Mouse (Mus musculus) lung, embryonic 15.5 days (tissue): ENCODE results near the gene Gm20518. TPM values are rescaled to one million over a fixed set of nuclear protein-coding genes. Genes with fewer than 3 reads are reported as not detected.

ENCODE experiments used
- ATAC-seq: fragments of 200-750 bp; cut with Nextera tagmentation; 2 replicates; pipeline ENCODE4 v1.8.0; 2017; ENCODE audit warnings: moderate number of reproducible peaks, borderline replicate concordance; ENCODE audit not compliant: low FRiP score, low TSS enrichment; ENCODE audit errors: extremely low read depth
- H3K27ac ChIP-seq: fragments of 300-500 bp; sonication (generic); 2 replicates; pipeline ENCODE4 v1.5.1; 2015; ENCODE audit warnings: moderate library complexity, mild to moderate bottlenecking, inconsistent platforms
- H3K27me3 ChIP-seq: fragments of 300-500 bp; sonication (generic); 2 replicates; pipeline ENCODE4 v1.6.1; 2015; ENCODE audit warnings: inconsistent platforms
- H3K36me3 ChIP-seq: fragments of 300-500 bp; sonication (generic); 2 replicates; pipeline ENCODE4 v1.6.1; 2015; ENCODE audit warnings: inconsistent platforms
- H3K4me1 ChIP-seq: fragments of 300-500 bp; sonication (generic); 2 replicates; pipeline ENCODE4 v1.6.1; 2015; ENCODE audit warnings: inconsistent platforms
- H3K4me2 ChIP-seq: fragments of 300-500 bp; sonication (generic); 2 replicates; pipeline ENCODE4 v1.6.1; 2015; ENCODE audit warnings: inconsistent platforms, mild to moderate bottlenecking, moderate library complexity
- H3K4me3 ChIP-seq: fragments of 300-500 bp; sonication (generic); 2 replicates; pipeline ENCODE4 v1.5.1; 2015; ENCODE audit warnings: mild to moderate bottlenecking, inconsistent platforms
- H3K9ac ChIP-seq: fragments of 300-500 bp; sonication (generic); 2 replicates; pipeline ENCODE4 v1.6.1; 2015; ENCODE audit warnings: inconsistent platforms
- H3K9me3 ChIP-seq: fragments of 300-500 bp; sonication (generic); 2 replicates; pipeline ENCODE4 v1.6.1; 2016; ENCODE audit warnings: inconsistent platforms
- WGBS: fragments of 180-500 bp; shearing (Covaris S2); methylation state at CpG from one replicate; pipeline ENCODE4 v1.1.7; 2015; 5-methylcytosine and 5-hydroxymethylcytosine counted together
- polyA plus RNA-seq: library from polyadenylated mRNA; unstranded; fragments of >200 nt; fragmentation: Nextera tagmentation; extraction: Ambion mirVana; gene quantifications from 2 replicates; pipeline ENCODE4 v1.2.1, GENCODE M21; 2015

Gene Gm20518
- polyA plus RNA-seq, 1 experiment from 2014 or later, result 0.16 TPM

GRCm38 (mm10) chr16:17802839-17803674 lies 88.4 kb downstream of the Gm20518 start:
- H3K4me3 ChIP-seq, result peak overlapping the region; percentile 27
- WGBS, result 17% methylated on average over 83 of the region's 83 CpGs
- ATAC-seq, result no peak
- H3K27ac ChIP-seq, result no peak overlapping the region
- H3K4me2 ChIP-seq, result peak overlapping the region; percentile 56
- H3K27me3 ChIP-seq, result peaks cover 77% of the 10 kb centered on the region
- H3K4me1 ChIP-seq, result peaks cover 93% of the 10 kb centered on the region
- peak overlapping the region; percentile 18; the same call in 1 of the 2 replicates for H3K9ac ChIP-seq
- H3K36me3 ChIP-seq, result peaks cover 9% of the 10 kb centered on the region; the same call in 1 of the 2 replicates
- H3K9me3 ChIP-seq, result no peaks in the 10 kb centered on the region

- peak overlapping the region; percentile 18 for H3K9ac ChIP-seq
- 34% methylated on average over 18 of the region's 18 CpGs for WGBS
- no peak for ATAC-seq
Measured at GRCm38 (mm10) chr16:17802456-17802838, 89.0 kb downstream of the Gm20518 start.

DNA sequence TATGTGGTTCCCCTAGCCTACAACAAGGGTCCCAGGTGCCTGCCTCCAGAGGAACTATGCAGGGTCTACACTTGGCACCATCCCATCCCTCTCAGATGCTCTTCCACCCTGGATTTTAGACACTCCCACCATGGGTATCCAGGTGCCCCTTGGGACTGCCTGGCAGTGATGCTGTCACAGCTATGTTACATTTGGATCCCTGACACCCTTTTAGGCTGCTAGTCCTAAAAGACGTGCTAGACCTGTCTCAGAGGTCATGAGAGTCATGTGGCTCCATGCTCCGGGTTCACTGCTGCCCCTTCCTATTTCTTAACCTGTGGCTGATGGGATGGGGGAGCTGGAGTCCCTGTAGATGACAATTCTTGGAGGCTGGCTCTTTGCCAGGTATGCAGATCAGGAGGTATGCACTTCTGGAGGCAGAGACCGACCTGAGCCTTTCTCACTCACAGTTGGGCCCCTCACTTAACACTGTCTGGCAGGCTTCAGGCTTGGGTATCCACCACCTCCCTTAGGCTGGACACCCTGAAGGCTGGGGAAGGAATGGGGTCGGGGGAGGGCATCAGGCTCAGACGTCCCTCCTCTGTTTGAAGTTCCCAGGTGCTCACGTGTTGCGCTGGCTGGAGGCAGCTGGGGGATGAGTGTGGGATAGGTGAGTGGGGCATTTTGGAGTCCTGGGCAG lies 89.6 kb downstream of the Gm20518 start:
- no peaks in the 10 kb centered on the region for H3K9me3 ChIP-seq
- H3K27ac ChIP-seq, result no peak overlapping the region
- peak overlapping the region; percentile 18; the same call in 1 of the 2 replicates for H3K9ac ChIP-seq
- peaks cover 73% of the 10 kb centered on the region for H3K27me3 ChIP-seq
- H3K4me1 ChIP-seq, result peaks cover 82% of the 10 kb centered on the region
- H3K36me3 ChIP-seq, result peaks cover 6% of the 10 kb centered on the region; the same call in 1 of the 2 replicates
- H3K4me2 ChIP-seq, result peak overlapping the region; percentile 56
- ATAC-seq, result no peak
- 20% methylated on average over 7 of the region's 7 CpGs for WGBS
- H3K4me3 ChIP-seq, result peak overlapping the region; percentile 27; the same call in 1 of the 2 replicates

More at GRCm38 (mm10) chr16:17802456-17802838, 89.0 kb downstream of the Gm20518 start:
- peak overlapping the region; percentile 27 for H3K4me3 ChIP-seq
- peaks cover 6% of the 10 kb centered on the region; the same call in 1 of the 2 replicates for H3K36me3 ChIP-seq
- no peak overlapping the region for H3K27ac ChIP-seq
- H3K27me3 ChIP-seq, result peaks cover 73% of the 10 kb centered on the region
- peak overlapping the region; percentile 56 for H3K4me2 ChIP-seq
- H3K9me3 ChIP-seq, result no peaks in the 10 kb centered on the region
- H3K4me1 ChIP-seq, result peaks cover 87% of the 10 kb centered on the region

DNA sequence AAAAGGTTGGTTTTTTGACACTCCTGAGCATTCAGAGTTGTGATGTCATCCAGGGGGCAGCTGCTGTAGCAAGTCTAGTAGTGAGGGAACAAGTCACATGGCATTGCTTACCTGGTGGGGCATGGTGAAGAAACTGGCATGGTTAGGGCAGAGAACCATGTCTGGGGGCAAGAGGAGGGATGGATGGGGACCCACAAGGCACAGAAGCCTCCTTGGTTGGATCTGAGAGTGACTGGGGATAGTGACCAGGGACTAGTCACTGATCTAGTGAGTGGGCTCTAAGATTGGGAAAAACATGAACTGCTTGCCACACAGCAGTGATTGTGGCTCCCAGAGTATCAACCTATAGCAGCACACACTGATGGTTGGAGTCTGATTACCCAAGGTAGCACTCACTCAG lies 91.9 kb downstream of the Gm20518 start:
- Histone ChIP-seq H3K4me1 (peaks cover 76% of the 10 kb centered on the region), H3K27me3 (peaks cover 54% of the 10 kb centered on the region)

DNA sequence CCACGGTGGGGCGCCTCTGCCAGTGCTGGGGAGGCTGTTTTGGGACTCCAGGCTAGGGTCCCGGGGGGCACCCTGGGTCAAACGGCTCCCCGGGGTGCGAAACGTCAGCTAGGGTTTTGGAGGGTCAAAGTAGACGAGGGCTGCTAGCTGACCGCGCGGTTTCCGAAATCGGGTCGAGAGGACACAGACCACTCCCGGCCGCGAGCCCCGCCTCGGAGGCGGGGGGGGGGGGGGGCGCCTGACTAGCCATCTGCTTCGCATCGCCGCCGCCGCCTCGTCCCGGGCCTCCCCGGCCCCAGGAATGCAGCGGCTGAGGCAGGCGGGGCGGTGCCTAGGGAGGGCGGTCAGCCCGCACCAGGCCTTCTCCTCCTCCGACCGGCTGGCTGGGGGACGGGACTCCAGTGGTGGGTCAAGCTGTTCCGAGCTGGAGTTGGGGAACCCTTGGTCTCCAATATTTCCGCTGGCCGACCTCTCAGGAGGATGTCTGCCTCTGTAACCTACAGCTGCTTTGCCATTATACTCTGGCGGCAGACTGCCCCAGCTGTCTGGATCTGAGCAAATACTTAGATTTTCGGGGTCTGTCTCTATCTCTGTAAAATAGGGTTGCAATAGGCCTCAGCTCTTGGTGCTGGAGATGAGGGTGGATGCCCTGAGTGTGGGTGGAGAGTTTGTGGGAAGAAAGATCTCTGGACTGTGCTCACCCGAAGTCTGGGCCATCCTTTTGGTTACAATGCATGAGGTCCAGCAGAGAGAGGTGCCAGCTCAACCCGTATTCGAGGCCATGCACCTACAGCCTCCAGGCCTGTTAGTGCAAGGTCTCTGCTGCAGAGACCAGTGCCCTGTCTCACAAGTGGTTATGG lies 92.9 kb downstream of the Gm20518 start:
- Histone ChIP-seq H3K4me1 (peaks cover 66% of the 10 kb centered on the region), H3K9ac (peak overlapping the region; percentile 71), H3K36me3 (0 out of 2 replicates have a peak, but pooled peaks cover 3% of the 10 kb centered on the region), H3K9me3 (no peaks in the 10 kb centered on the region), H3K4me2 (peak overlapping the region; percentile 76), H3K27ac (peak overlapping the region; percentile 94), H3K4me3 (peak overlapping the region; percentile 60), H3K27me3 (peaks cover 44% of the 10 kb centered on the region)
- peak; percentile 81 for ATAC-seq
- WGBS, result 4% methylated on average over 35 of the region's 45 CpGs

More for the DNA sequence above, 91.9 kb downstream of the Gm20518 start:
- 0 out of 2 replicates have a peak, but pooled peaks cover 3% of the 10 kb centered on the region for H3K36me3 ChIP-seq
- peak overlapping the region; percentile 10; the same call in 1 of the 2 replicates for H3K9ac ChIP-seq
- H3K4me3 ChIP-seq, result peak overlapping the region; percentile 60
- H3K4me2 ChIP-seq, result peak overlapping the region; percentile 76
- ATAC-seq, result no peak
- no peak overlapping the region for H3K27ac ChIP-seq
- H3K9me3 ChIP-seq, result no peaks in the 10 kb centered on the region

- WGBS, result 2% methylated on average over 29 of the region's 29 CpGs
- H3K9ac ChIP-seq, result peak overlapping the region; percentile 71
- peak overlapping the region; percentile 60 for H3K4me3 ChIP-seq
- ATAC-seq, result peak; percentile 20
- H3K36me3 ChIP-seq, result 0 out of 2 replicates have a peak, but pooled peaks cover 3% of the 10 kb centered on the region
- no peaks in the 10 kb centered on the region for H3K9me3 ChIP-seq
- peak overlapping the region; percentile 76 for H3K4me2 ChIP-seq
- peaks cover 37% of the 10 kb centered on the region for H3K27me3 ChIP-seq
- H3K27ac ChIP-seq, result peak overlapping the region; percentile 94
- H3K4me1 ChIP-seq, result peaks cover 59% of the 10 kb centered on the region
Measured at GRCm38 (mm10) chr16:17797812-17798311, 93.6 kb downstream of the Gm20518 start.

DNA sequence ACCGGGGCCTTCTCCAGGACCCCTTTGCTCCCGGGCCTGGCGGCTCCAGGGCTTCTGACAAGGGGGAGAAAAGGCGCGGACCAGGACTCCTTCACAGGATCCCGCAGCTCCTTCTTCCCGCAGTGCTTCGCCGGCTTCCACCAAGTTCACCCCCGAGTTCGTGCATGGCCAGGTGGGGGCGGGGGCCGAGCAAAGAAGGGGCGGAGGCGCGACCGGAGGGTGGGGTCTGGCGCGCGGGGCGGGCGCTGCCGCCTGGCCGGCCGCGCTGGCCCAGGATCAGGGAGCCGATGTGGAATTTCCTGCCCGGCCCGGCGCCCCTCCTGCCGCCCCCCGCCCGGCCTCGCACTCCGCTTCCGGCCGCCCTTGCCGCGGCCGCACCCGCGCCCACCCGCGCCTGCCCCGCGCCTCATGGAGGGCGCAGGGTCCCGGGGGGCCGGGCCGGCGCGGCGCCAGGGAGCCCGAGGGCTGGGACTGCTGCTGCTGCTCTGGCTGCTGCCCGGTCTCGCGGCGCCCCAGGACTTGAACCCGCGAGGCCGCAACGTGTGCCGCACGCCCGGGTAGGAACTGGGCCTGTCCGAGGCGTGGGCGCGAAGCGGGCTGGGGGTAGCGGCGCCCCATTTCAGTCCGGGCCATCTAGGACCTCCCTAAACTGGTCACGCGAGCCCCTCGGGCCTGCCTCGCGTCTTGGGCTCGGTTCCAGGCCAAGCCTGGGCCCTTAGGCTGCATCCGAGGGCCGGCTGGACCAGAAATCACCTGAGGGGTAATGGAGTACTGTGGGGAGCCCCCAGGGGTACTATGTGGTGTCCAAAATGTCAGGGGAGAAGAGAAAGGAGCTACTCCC lies 94.3 kb downstream of the Gm20518 start, which contains the start of gene Scarf2:
TSS of gene Scarf2 (plus strand) at position 312 of the 841 bp plus-strand sequence.
- H3K27ac ChIP-seq, result peak within 1 kb of the TSS; percentile 94
- H3K9ac ChIP-seq, result peak within 1 kb of the TSS; percentile 71
- peak; percentile 77 for ATAC-seq
- peaks cover 30% of the 10 kb centered on the region for H3K27me3 ChIP-seq
- H3K4me3 ChIP-seq, result peak within 1 kb of the TSS; percentile 60
- peaks cover 10% of the 10 kb centered on the region; the same call in 1 of the 2 replicates for H3K36me3 ChIP-seq
- no peaks in the 10 kb centered on the region for H3K9me3 ChIP-seq
- 2% methylated on average over 52 of the region's 81 CpGs for WGBS
- peak within 1 kb of the TSS; percentile 76 for H3K4me2 ChIP-seq
- H3K4me1 ChIP-seq, result peaks cover 52% of the 10 kb centered on the region

DNA sequence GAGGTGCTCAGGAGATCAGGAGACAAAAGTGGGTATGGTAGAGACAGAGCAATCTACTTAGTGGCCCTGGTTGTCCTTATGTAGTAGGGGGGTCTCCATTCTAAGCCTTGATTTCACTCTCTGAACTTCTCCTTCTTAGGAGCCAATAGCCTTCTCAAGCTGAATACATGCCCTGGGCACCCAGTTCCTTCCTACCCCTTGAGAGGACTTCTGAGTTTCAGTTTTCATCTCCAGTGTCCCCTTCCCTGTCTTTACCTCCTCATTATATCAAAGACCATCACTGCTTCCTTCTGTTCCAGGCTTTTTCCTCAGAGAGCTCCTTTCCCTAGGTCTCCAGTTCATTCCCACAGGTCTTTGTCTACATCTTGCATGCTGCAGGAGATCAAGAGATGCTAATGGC lies 95.0 kb downstream of the Gm20518 start:
- H3K9me3 ChIP-seq, result no peaks in the 10 kb centered on the region
- H3K36me3 ChIP-seq, result peaks cover 16% of the 10 kb centered on the region
- ATAC-seq, result no peak
- peak overlapping the region; percentile 60 for H3K4me3 ChIP-seq
- peak overlapping the region; percentile 94 for H3K27ac ChIP-seq
- H3K27me3 ChIP-seq, result peaks cover 23% of the 10 kb centered on the region
- peak overlapping the region; percentile 71 for H3K9ac ChIP-seq
- H3K4me1 ChIP-seq, result peaks cover 46% of the 10 kb centered on the region
- peak overlapping the region; percentile 76 for H3K4me2 ChIP-seq

GRCm38 (mm10) chr16:17795643-17796042 lies 95.8 kb downstream of the Gm20518 start:
- ATAC-seq, result no peak
- WGBS, result 51% methylated on average over 5 of the region's 5 CpGs
- Histone ChIP-seq H3K4me2 (no peak overlapping the region), H3K4me3 (no peak overlapping the region), H3K27me3 (peaks cover 17% of the 10 kb centered on the region), H3K9me3 (no peaks in the 10 kb centered on the region), H3K36me3 (peaks cover 24% of the 10 kb centered on the region), H3K27ac (peak overlapping the region; percentile 42; the same call in 1 of the 2 replicates), H3K4me1 (peaks cover 37% of the 10 kb centered on the region), H3K9ac (no peak overlapping the region)

GRCm38 (mm10) chr16:17794047-17794446 lies 97.4 kb downstream of the Gm20518 start:
- H3K27me3 ChIP-seq, result peaks cover 5% of the 10 kb centered on the region
- peaks cover 38% of the 10 kb centered on the region for H3K36me3 ChIP-seq
- H3K9ac ChIP-seq, result no peak overlapping the region
- no peak overlapping the region for H3K4me3 ChIP-seq
- WGBS, result 88% methylated on average over 4 of the region's 4 CpGs
- no peak overlapping the region for H3K4me2 ChIP-seq
- no peaks in the 10 kb centered on the region for H3K9me3 ChIP-seq
- no peak for ATAC-seq
- peaks cover 23% of the 10 kb centered on the region for H3K4me1 ChIP-seq
- no peak overlapping the region for H3K27ac ChIP-seq
